In genomic region chr16:21367449-21367848, GRCm38 (mm10) we compare ENCODE assay signal across 8 mouse cellular contexts. TPM values are rescaled to one million over a fixed set of nuclear protein-coding genes. Genes with fewer than 3 reads are reported as not detected.
DNase-seq lines count a peak whose midpoint lies in the region; ATAC-seq and TF ChIP-seq lines count a peak whose summit lies in the region.

No protein-coding gene starts in this region.

- no peak overlapping the region for H3K4me2 ChIP-seq in stomach, embryonic 14.5 days (replicated peaks; ENCODE audit: low read depth, low read length)

- intact Hi-C loops in gastrocnemius, postnatal 14 days (cut with DNase I; ENCODE audit: low total_unique reads), result no loop called here

- H3K4me1 ChIP-seq in stomach, embryonic 14.5 days (ENCODE audit: control insufficient read depth, insufficient read depth, low read length), result peaks cover 16% of the 10 kb centered on the region; the same call in 1 of the 2 replicates
- H3K4me1 ChIP-seq in thymus, adult 2 months (replicated peaks; ENCODE audit: control insufficient read depth, insufficient read depth, low read length), result no peaks in the 10 kb centered on the region

- no peak overlapping the region for H3K4me3 ChIP-seq in stomach, embryonic 14.5 days (ENCODE audit: low read depth, low read length)
- no peak overlapping the region for H3K4me3 ChIP-seq in thymus, adult 2 months (ENCODE audit: control insufficient read depth, insufficient read depth, low read length)

- no peak overlapping the region for H3K27ac ChIP-seq in stomach, embryonic 14.5 days (ENCODE audit: low read length)
- no peak overlapping the region for H3K27ac ChIP-seq in thymus, adult 2 months (ENCODE audit: control insufficient read depth, insufficient read depth, low read length)

- no peaks in the 10 kb centered on the region for H3K36me3 ChIP-seq in stomach, embryonic 14.5 days (ENCODE audit: control insufficient read depth, insufficient read depth, low read length)
- no peaks in the 10 kb centered on the region for H3K36me3 ChIP-seq in thymus, adult 2 months (ENCODE audit: control insufficient read depth, insufficient read depth, low read length)

- no peaks in the 10 kb centered on the region for H3K9me3 ChIP-seq in stomach, embryonic 14.5 days (ENCODE audit: control insufficient read depth, low read depth, low read length)

- TF ChIP-seq POLR2A in thymus, adult 2 months (IDR thresholded peaks at IDR 0.05; ENCODE audit: control insufficient read depth, extremely low read depth, insufficient read depth, low read length, poor library complexity), result no peak

- peak; percentile 47; the same call in 1 of the 2 replicates for ATAC-seq in stomach, embryonic 14.5 days (ENCODE audit: insufficient number of reproducible peaks, insufficient read depth, low FRiP score, low read depth)

- DNase-seq in gastrocnemius, postnatal 14 days, result peak; percentile 45
- no peak for DNase-seq in gastrocnemius, adult 8-10 months (ENCODE audit: low spot score in 2 of 2)
- DNase-seq in thymus, postnatal 14 days, result peak; percentile 8
- no peak for DNase-seq in thymus, postnatal 0 days (ENCODE audit: low spot score)
- peak; percentile 5 to 56 for DNase-seq in kidney, postnatal 36 days
- no peak for DNase-seq in urinary bladder, adult 2 months (ENCODE audit: low spot score)
- no peak for DNase-seq in thymus, adult 2 months

- no peak for TF ChIP-seq CTCF in thymus, adult 2 months (IDR thresholded peaks at IDR 0.05; ENCODE audit: borderline replicate concordance, control insufficient read depth, extremely low read depth, insufficient read depth, low read length, poor library complexity)

- 21% methylated on average over 8 of the region's 8 CpGs for WGBS in stomach, embryonic 14.5 days
- WGBS in thymus, adult 2 months, result 58% methylated on average over 8 of the region's 8 CpGs

- H3K27me3 ChIP-seq in stomach, embryonic 14.5 days (ENCODE audit: control insufficient read depth, insufficient read depth, low read length), result no peaks in the 10 kb centered on the region
- no peaks in the 10 kb centered on the region for H3K27me3 ChIP-seq in thymus, adult 2 months (ENCODE audit: control insufficient read depth, insufficient read depth, low read length)

- H3K9ac ChIP-seq in stomach, embryonic 14.5 days (replicated peaks; ENCODE audit: low read depth, low read length), result no peak overlapping the region

RNA-seq across cellular contexts. Expression of gene Vps8, which starts 55.5 kb away (rescaled TPM):
- total RNA-seq in gastrocnemius, postnatal 14 days (2021), result 10 to 100 TPM; 10.4 to 12.6 TPM
- 1 to 10 TPM; 7.1 to 8.4 (median 7.6) TPM for total RNA-seq in gastrocnemius, adult 8-10 months (2022)
- 8.0 and 8.1 TPM in 2 replicates for polyA plus RNA-seq in thymus, postnatal 0 days (2015; fragmentation: Nextera tagmentation; extraction: Ambion mirVana)
- polyA plus RNA-seq in stomach, embryonic 14.5 days (2014; fragmentation: Nextera tagmentation; extraction: Ambion mirVana), result 20.4 and 24.9 TPM in 2 replicates
- polyA plus RNA-seq in urinary bladder, adult 2 months (2012; rRNA removed), result 13.2 and 14.3 TPM in 2 replicates
- polyA plus RNA-seq in thymus, adult 2 months (2012; rRNA removed), result 15.3 and 15.9 TPM in 2 replicates

Comparison
In these comparisons a context has a peak if more than half of its experiments do, and no peak if none do; other contexts are left out.
1. DNase-seq: peak in gastrocnemius, postnatal 14 days (single experiment), thymus, postnatal 14 days (single experiment) and kidney, postnatal 36 days (2 of 2); none in gastrocnemius, adult 8-10 months (0 of 2), thymus, postnatal 0 days (single experiment), urinary bladder, adult 2 months (single experiment) and thymus, adult 2 months (single experiment).